In genomic region chr15:94139534-94139958, GRCm38 (mm10) we compare ENCODE assay signal across 8 mouse cellular contexts.
DNase-seq lines count a peak whose midpoint lies in the region.

No protein-coding gene starts in this region.

- DNase-seq in gastrocnemius, postnatal 25 days, result peak; percentile 12
- DNase-seq in gastrocnemius, postnatal 4 days (ENCODE audit: low spot score in 2 of 2), result no peak
- DNase-seq in adrenal gland, adult 8-10 months, result peak; percentile 65
- DNase-seq in kidney, adult 11 months, result peak; percentile 23
- DNase-seq in lung, postnatal 10 days, result peak; percentile 79
- DNase-seq in cerebellum, adult 11-12 months, result no peak
- DNase-seq in cerebellum, adult 8-10 months, result no peak
- DNase-seq in left cerebral cortex, postnatal 36 days (ENCODE audit: low spot score in 2 of 2), result no peak

- intact Hi-C loops in left cerebral cortex, postnatal 36 days (cut with DNase I), result no loop called here

Comparison
In these comparisons a context has a peak if more than half of its experiments do, and no peak if none do; other contexts are left out.
1. DNase-seq: peak in gastrocnemius, postnatal 25 days (single experiment), adrenal gland, adult 8-10 months (single experiment), kidney, adult 11 months (single experiment) and lung, postnatal 10 days (single experiment); none in gastrocnemius, postnatal 4 days (0 of 2), cerebellum, adult 11-12 months (single experiment), cerebellum, adult 8-10 months (single experiment) and left cerebral cortex, postnatal 36 days (0 of 2).